Mouse (Mus musculus): ENCODE measurements around the gene Ccr7. TPM values are rescaled to one million over a fixed set of nuclear protein-coding genes. Genes with fewer than 3 reads are reported as not detected.

The Ccr7 gene
- polyA plus RNA-seq, 1 experiment from 2014 or later = 0.19 TPM

DNA sequence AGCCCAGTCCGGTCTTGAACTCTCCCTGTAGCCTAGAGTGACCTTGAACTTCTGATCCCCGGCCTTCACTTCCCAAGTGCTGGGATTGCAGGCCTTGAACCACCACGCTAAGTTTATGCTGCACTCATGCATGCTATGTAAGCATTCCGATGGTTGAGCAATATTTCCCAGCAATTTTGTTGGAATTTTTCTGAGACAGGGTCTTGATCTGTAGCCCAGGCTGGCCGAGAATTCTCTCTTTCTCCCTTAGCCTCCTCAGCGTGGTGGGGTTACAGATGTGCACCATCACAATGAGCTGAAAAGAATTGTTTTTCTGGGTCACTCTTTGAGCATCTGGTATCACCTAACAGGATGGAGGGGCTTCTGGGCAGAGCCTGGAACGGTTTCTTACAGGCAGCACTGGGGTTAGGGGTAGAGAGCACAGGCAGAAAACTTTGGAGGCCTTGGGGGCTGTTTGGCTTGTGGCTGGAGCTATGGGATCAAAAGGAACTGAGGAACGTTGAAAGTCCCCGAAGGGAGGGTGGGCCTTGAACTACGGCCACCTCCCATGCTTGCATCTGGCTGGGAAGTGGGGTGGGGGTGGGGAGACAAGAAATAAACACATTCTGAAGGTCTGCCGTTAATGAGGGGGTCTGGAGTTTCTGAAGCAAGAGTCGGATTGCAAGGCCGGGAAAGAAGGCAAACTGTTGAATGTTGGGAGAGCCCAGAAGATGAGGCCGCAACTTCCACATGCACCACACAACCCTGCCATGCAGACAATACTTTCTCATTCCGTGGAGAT lies 20.4 kb downstream of the Ccr7 start:
- no peak for ATAC-seq (ENCODE audit: insufficient read depth, low FRiP score)
- H3K36me3 ChIP-seq (ENCODE audit: control insufficient read depth, insufficient read depth, low read length) = no peaks in the 10 kb centered on the region

GRCm38 (mm10) chr11:99133285-99133897 lies 21.5 kb downstream of the Ccr7 start:
- Histone ChIP-seq H3K4me3 (replicated peaks; ENCODE audit: low read length) (no peak overlapping the region), H3K36me3 (ENCODE audit: control insufficient read depth, insufficient read depth, low read length) (no peaks in the 10 kb centered on the region), H3K4me1 (ENCODE audit: control insufficient read depth, insufficient read depth, low read length) (peaks cover 39% of the 10 kb centered on the region), H3K27me3 (ENCODE audit: control insufficient read depth, insufficient read depth, low read length) (no peaks in the 10 kb centered on the region), H3K9me3 (replicated peaks; ENCODE audit: control insufficient read depth, low read length) (no peaks in the 10 kb centered on the region), H3K9ac (ENCODE audit: low read length) (no peak overlapping the region), H3K27ac (ENCODE audit: low read length) (peak overlapping the region; percentile 69), H3K4me2 (ENCODE audit: low read depth, low read length) (no peak overlapping the region)
- ATAC-seq (ENCODE audit: insufficient read depth, low FRiP score) = no peak
- WGBS = 26% methylated on average over 5 of the region's 5 CpGs

More for the DNA sequence above, 20.4 kb downstream of the Ccr7 start:
- Histone ChIP-seq H3K9ac (ENCODE audit: low read length) (no peak overlapping the region), H3K4me1 (ENCODE audit: control insufficient read depth, insufficient read depth, low read length) (peaks cover 42% of the 10 kb centered on the region), H3K4me2 (ENCODE audit: low read depth, low read length) (no peak overlapping the region), H3K4me3 (replicated peaks; ENCODE audit: low read length) (no peak overlapping the region), H3K27me3 (ENCODE audit: control insufficient read depth, insufficient read depth, low read length) (no peaks in the 10 kb centered on the region), H3K27ac (ENCODE audit: low read length) (peak overlapping the region; percentile 69), H3K9me3 (replicated peaks; ENCODE audit: control insufficient read depth, low read length) (no peaks in the 10 kb centered on the region)
- WGBS = 35% methylated on average over 15 of the region's 15 CpGs

GRCm38 (mm10) chr11:99132091-99132730 lies 22.7 kb downstream of the Ccr7 start:
- peak overlapping the region; percentile 37; the same call in 1 of the 2 replicates for H3K9ac ChIP-seq (ENCODE audit: low read length)
- peak; percentile 74 for ATAC-seq (ENCODE audit: insufficient read depth, low FRiP score)
- H3K4me1 ChIP-seq (ENCODE audit: control insufficient read depth, insufficient read depth, low read length) = peaks cover 44% of the 10 kb centered on the region
- no peaks in the 10 kb centered on the region for H3K36me3 ChIP-seq (ENCODE audit: control insufficient read depth, insufficient read depth, low read length)
- WGBS = 3% methylated on average over 11 of the region's 11 CpGs
- peak overlapping the region; percentile 34 for H3K4me2 ChIP-seq (ENCODE audit: low read depth, low read length)
- H3K4me3 ChIP-seq (replicated peaks; ENCODE audit: low read length) = peak overlapping the region; percentile 4; the same call in 1 of the 2 replicates
- H3K9me3 ChIP-seq (replicated peaks; ENCODE audit: control insufficient read depth, low read length) = no peaks in the 10 kb centered on the region
- H3K27ac ChIP-seq (ENCODE audit: low read length) = peak overlapping the region; percentile 81
- no peaks in the 10 kb centered on the region for H3K27me3 ChIP-seq (ENCODE audit: control insufficient read depth, insufficient read depth, low read length)

- H3K27ac ChIP-seq (ENCODE audit: low read length) = peak overlapping the region; percentile 81; the same call in 1 of the 2 replicates
- no peaks in the 10 kb centered on the region for H3K36me3 ChIP-seq (ENCODE audit: control insufficient read depth, insufficient read depth, low read length)
- WGBS = 33% methylated on average over 12 of the region's 12 CpGs
- no peak overlapping the region for H3K4me3 ChIP-seq (replicated peaks; ENCODE audit: low read length)
- H3K4me2 ChIP-seq (ENCODE audit: low read depth, low read length) = peak overlapping the region; percentile 34
- no peaks in the 10 kb centered on the region for H3K9me3 ChIP-seq (replicated peaks; ENCODE audit: control insufficient read depth, low read length)
- H3K4me1 ChIP-seq (ENCODE audit: control insufficient read depth, insufficient read depth, low read length) = peaks cover 52% of the 10 kb centered on the region
- ATAC-seq (ENCODE audit: insufficient read depth, low FRiP score) = no peak
- H3K9ac ChIP-seq (ENCODE audit: low read length) = no peak overlapping the region
- no peaks in the 10 kb centered on the region for H3K27me3 ChIP-seq (ENCODE audit: control insufficient read depth, insufficient read depth, low read length)
Observed at GRCm38 (mm10) chr11:99131463-99131840, 23.4 kb downstream of the Ccr7 start.

- WGBS = 63% methylated on average over 5 of the region's 5 CpGs
- Histone ChIP-seq H3K27ac (ENCODE audit: low read length) (no peak overlapping the region), H3K4me1 (ENCODE audit: control insufficient read depth, insufficient read depth, low read length) (peaks cover 50% of the 10 kb centered on the region), H3K9ac (ENCODE audit: low read length) (no peak overlapping the region), H3K36me3 (ENCODE audit: control insufficient read depth, insufficient read depth, low read length) (no peaks in the 10 kb centered on the region), H3K4me2 (ENCODE audit: low read depth, low read length) (no peak overlapping the region), H3K9me3 (replicated peaks; ENCODE audit: control insufficient read depth, low read length) (no peaks in the 10 kb centered on the region), H3K27me3 (ENCODE audit: control insufficient read depth, insufficient read depth, low read length) (no peaks in the 10 kb centered on the region), H3K4me3 (replicated peaks; ENCODE audit: low read length) (no peak overlapping the region)
- ATAC-seq (ENCODE audit: insufficient read depth, low FRiP score) = no peak
Observed at GRCm38 (mm10) chr11:99130736-99131462, 24.0 kb downstream of the Ccr7 start.

- H3K27me3 ChIP-seq (ENCODE audit: control insufficient read depth, insufficient read depth, low read length) = no peaks in the 10 kb centered on the region
- H3K4me3 ChIP-seq (replicated peaks; ENCODE audit: low read length) = no peak overlapping the region
- H3K9me3 ChIP-seq (replicated peaks; ENCODE audit: control insufficient read depth, low read length) = no peaks in the 10 kb centered on the region
- WGBS = 42% methylated on average over 2 of the region's 2 CpGs
- H3K27ac ChIP-seq (ENCODE audit: low read length) = no peak overlapping the region
- H3K36me3 ChIP-seq (ENCODE audit: control insufficient read depth, insufficient read depth, low read length) = no peaks in the 10 kb centered on the region
- no peak overlapping the region for H3K9ac ChIP-seq (ENCODE audit: low read length)
- ATAC-seq (ENCODE audit: insufficient read depth, low FRiP score) = no peak
- H3K4me1 ChIP-seq (ENCODE audit: control insufficient read depth, insufficient read depth, low read length) = peaks cover 45% of the 10 kb centered on the region
- H3K4me2 ChIP-seq (ENCODE audit: low read depth, low read length) = no peak overlapping the region
Observed at GRCm38 (mm10) chr11:99129287-99129686, 25.6 kb downstream of the Ccr7 start.

DNA sequence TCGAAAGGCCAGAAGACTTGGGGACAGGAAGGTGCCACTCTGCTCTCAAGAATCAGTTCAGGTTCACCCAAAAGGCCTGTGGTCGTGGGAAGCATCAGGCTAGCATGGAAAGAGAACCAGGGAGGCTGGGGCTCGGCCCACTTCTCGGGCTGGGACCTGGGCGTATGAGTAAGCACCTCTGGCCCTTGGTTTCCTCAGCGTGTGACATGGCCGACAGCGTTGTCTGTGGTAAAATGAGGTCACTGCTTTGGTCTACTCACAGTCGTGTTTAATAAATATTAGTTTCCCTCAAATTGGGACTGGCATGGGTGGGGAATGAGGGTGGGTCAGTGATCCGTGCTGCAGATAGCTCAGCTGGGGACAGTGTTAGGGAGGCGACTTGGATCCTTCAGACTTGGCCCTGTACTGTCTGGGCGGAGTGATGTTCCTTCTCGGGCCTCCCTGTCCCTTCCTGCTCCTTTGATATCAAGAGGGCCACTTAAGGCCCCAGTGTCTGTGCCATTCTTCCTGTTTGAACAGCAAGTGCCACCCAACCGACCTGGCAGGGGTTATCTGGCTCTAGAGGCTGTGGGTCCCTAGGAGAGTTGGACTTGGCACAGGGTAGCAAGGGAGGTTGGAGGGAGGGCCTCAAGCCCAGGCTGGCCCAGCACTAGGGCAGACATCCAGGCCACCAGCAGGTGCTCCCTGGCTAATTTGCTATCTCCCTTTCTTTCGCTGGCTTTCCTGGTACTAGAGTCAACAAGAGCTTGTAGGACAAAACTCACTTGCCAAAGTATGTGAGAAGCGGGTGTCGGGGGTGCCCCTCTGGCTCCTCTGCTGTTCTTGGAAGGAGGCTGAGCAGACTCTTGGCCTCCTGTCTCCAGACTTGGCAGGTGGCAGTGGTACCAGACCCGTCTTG lies 26.8 kb downstream of the Ccr7 start:
- Histone ChIP-seq H3K9ac (ENCODE audit: low read length) (no peak overlapping the region), H3K4me3 (replicated peaks; ENCODE audit: low read length) (no peak overlapping the region), H3K4me1 (ENCODE audit: control insufficient read depth, insufficient read depth, low read length) (peaks cover 33% of the 10 kb centered on the region), H3K27ac (ENCODE audit: low read length) (peak overlapping the region; percentile 75), H3K27me3 (ENCODE audit: control insufficient read depth, insufficient read depth, low read length) (no peaks in the 10 kb centered on the region), H3K36me3 (ENCODE audit: control insufficient read depth, insufficient read depth, low read length) (no peaks in the 10 kb centered on the region), H3K4me2 (ENCODE audit: low read depth, low read length) (no peak overlapping the region), H3K9me3 (replicated peaks; ENCODE audit: control insufficient read depth, low read length) (no peaks in the 10 kb centered on the region)
- no peak for ATAC-seq (ENCODE audit: insufficient read depth, low FRiP score)
- WGBS = 76% methylated on average over 18 of the region's 18 CpGs

- H3K27me3 ChIP-seq (ENCODE audit: control insufficient read depth, insufficient read depth, low read length) = no peaks in the 10 kb centered on the region
- peak overlapping the region; percentile 75 for H3K27ac ChIP-seq (ENCODE audit: low read length)
- peak overlapping the region; percentile 11 for H3K9ac ChIP-seq (ENCODE audit: low read length)
- no peaks in the 10 kb centered on the region for H3K36me3 ChIP-seq (ENCODE audit: control insufficient read depth, insufficient read depth, low read length)
- 29% methylated on average over 5 of the region's 5 CpGs for WGBS
- ATAC-seq (ENCODE audit: insufficient read depth, low FRiP score) = peak; percentile 65; the same call in 1 of the 2 replicates
- peaks cover 24% of the 10 kb centered on the region for H3K4me1 ChIP-seq (ENCODE audit: control insufficient read depth, insufficient read depth, low read length)
- no peak overlapping the region for H3K4me3 ChIP-seq (replicated peaks; ENCODE audit: low read length)
- no peak overlapping the region for H3K4me2 ChIP-seq (ENCODE audit: low read depth, low read length)
- no peaks in the 10 kb centered on the region for H3K9me3 ChIP-seq (replicated peaks; ENCODE audit: control insufficient read depth, low read length)
Observed at GRCm38 (mm10) chr11:99126482-99127253, 28.2 kb downstream of the Ccr7 start.
